Mouse (Mus musculus) adrenal gland, postnatal 25 days (tissue): ENCODE data around the gene Irf2. TPM values are rescaled to one million over a fixed set of nuclear protein-coding genes. Genes with fewer than 3 reads are reported as not detected.

ENCODE experiments used
- DNase-seq: peaks from one replicate; pipeline ENCODE4 v3.0.0; 2021; ENCODE audit warnings: mixed read lengths
- total RNA-seq: library from RNA; stranded (reverse); gene quantifications from 2 replicates; pipeline ENCODE4 v1.2.3, GENCODE M21; 2021

Irf2 gene
- total RNA-seq, 1 experiment from 2014 or later, result 72.7 TPM

DNA sequence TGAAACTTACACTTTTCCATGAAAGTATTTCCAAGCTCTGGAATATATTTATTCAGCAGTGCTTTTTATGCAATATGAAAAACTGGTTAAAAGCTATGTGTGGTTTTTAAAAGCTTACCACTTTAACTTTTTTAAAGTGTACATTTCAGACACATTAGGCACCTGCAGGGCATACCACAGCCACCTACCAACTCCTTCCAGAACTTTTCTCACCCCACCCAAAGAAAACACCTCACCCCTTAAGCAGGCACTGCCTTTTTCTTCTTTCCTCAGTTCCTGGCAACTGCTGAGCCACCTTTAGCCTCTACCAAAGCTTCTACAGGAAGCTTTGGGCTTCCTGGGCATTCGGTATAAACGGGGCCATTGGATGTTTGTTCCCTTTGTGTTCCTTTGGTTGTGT, 62.5 kb downstream of the Irf2 start:
- DNase-seq, result no peak

DNA sequence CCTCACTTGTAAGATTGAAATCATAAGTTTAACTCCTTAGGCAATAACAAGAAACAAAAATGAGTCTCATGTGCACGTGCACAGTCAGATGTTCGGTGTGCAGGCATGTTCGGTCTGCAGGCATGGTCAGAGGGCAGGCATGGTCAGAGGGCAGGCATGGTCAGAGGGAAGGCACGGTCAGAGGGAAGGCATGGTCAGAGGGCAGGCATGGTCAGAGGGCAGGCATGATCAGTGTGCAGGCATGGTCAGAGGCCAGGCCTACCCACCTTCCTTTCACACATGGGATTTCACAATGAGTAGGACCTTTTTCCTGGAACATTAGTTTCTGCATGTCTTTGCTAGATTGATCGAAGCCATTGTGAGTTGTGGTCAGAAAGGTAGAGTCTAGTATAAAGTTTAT, 65.2 kb downstream of the Irf2 start:
- DNase-seq, result no peak

GRCm38 (mm10) chr8:46811021-46811622, 71.6 kb downstream of the Irf2 start:
- peak; percentile 17 for DNase-seq

DNA sequence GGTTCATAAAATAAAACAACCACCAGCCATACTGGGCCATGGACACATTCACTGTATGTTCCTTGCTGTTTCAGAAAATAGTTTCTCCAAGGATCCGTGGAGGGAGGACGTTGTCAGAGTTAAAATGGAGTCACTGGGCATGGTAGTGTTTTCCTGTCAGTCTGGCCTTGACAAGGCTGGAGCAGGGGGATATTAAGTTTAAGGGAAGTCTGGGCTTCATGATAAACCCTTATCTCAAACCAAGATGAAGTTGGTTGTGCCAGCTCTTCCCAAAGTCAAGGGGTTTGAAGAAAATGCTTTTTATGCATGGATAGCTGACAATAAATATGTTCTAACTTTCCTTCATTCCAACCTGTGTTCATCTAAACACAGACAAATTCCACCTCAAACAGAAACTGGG, 72.4 kb downstream of the Irf2 start:
- DNase-seq, result no peak

DNA sequence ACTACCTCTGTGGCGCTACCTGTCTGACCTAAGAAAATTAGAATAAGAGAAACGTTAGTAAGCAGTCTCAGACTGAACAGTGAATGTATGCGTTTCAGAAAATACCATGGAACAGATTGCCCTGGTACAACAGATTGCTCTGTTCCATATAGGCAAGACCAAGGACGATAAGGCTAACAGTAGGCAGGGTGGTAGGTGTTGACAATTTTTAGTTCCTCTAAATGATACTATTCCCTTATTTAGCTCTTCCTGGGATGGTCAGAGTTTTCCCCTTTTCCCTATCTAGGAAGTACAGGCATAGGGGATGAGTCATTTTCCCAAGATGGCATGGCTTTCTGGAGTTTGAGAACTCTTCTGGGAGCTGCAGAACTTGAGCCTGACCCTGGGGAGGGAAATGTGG, 73.4 kb downstream of the Irf2 start:
- no peak for DNase-seq

- no peak for DNase-seq
Measured at GRCm38 (mm10) chr8:46818106-46818989, 78.8 kb downstream of the Irf2 start.

DNA sequence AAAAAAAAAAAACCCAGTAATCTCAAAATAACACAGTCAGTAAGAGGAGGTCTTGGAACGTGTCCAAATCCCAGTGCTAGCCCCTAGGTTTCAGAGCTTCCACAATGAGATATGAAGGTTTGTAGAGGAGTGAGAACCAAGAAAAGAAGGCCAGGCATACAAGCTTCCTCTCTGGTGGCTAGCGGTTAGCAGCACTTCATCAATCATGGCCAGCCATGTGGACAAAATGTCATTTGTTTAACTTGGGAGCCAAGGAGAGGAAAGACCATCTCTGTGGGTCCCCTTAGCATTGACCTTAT, 79.4 kb downstream of the Irf2 start:
- no peak for DNase-seq

DNA sequence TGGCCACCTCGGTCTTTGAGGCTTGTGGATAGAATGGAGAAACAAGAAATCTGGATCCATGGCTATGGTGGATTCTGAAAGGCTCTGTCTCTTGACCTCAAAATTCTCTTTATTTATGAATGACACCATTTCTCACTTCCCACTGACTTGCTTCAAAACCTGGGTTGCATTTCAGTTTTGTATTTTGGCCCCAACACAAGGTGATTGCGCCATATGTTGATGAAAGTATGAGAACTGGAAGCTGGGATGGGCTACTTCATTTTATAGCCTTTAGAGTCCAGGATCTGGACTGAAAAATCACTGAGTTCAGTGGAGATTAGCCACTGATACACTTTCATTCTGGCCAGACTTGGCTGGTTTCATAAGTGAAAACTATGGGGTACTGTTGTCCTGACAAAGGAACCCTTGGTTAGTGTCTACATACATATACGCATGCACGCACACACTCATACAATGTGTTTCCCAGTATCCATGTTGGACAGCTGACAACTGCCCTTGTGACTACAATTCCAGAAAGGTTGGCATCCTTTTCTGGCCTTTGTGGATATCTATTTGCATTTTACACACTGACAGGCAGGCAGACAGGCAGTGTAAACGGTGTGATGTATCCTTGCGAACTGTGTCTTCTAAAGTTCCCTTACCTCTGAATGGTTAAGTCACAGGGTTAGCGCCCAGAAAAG, 89.3 kb downstream of the Irf2 start:
- DNase-seq, result no peak

DNA sequence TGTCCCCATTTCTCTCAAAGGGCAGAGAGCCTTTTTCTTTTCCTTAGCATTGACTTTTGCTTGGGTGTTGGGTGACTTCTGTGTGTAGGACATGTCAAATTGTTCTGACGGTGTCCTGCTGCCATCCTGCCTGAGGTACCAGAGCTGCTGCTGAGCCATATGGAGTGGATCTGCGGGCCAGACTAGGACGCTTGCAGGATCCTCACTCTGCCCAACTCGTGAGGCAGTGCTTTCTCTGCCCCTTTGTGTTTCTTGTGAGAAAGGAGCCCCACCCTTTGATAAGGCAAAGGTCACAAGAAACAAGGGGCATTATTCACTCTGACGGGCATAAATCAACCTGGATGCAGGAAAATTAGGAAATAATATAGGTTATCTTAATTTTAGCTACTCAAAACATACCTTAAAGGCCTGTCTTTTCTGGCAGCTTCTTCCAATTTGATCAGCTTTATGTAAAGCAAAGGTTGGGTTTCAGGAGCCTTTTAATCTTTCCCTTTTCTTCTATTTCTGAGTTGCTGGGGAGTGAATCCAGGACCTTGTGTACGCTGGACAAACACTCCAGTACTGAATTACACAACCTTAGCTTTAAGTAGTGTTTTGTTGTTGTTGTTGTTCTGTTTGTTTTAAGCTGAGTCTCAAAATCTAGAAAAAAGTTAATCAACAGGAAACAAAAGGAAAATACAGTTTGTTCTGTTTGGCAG, 90.0 kb downstream of the Irf2 start:
- no peak for DNase-seq

DNA sequence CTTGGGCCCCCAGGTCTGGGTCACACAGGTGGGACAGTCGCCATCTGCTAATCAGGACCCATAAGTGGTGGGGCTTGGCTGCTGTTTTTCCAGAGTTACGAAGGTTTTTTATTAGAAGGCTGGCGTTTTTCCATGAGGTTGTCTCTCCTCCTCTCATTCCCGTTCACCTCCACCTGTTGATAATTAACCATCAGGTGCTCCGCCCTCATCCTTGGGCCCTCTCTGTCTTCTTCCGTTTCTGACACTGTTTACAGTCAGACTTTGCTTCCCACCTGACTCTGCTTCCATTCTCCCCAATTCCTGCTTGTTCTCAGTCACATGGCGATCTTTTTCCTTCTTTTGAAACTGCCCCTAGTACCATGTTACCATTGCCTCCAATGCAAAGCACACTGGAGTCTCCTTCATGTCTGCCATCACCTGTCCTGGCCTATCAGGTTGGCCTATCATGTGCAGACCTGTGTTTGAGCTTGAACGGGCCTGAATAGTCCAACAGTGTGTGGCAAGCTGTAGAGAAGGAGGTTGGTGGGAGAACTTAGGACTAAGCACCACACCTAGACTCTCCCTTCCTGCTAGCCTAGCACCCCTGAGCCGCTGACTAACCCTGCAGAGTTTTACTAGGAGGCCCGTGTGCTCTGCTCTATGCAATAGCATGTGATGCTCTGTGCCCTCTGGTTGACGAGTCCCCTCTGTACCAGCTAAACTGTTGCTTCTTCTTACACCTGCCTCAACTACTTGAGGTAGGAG, 90.8 kb downstream of the Irf2 start:
- DNase-seq, result no peak

- no peak for DNase-seq
Measured at GRCm38 (mm10) chr8:46831916-46832315, 92.4 kb downstream of the Irf2 start.

DNA sequence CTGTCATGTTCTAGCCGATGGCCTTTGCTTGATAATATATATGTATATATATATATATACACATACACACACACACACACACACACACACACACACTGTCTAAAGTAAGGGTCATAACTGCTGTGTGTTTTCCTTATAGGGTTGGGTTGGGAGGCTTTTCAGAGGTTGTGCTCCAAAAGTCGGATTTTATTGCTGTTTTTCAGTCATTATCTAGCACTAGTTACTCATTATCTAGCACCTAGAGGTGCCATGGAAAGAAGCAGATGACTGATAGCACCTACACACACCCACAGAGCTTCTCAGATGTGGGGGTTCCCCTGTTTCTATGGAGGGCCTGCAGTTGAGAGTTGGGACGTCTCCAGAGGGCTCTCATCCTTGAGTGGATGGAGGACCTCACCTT, 92.9 kb downstream of the Irf2 start:
- no peak for DNase-seq

DNA sequence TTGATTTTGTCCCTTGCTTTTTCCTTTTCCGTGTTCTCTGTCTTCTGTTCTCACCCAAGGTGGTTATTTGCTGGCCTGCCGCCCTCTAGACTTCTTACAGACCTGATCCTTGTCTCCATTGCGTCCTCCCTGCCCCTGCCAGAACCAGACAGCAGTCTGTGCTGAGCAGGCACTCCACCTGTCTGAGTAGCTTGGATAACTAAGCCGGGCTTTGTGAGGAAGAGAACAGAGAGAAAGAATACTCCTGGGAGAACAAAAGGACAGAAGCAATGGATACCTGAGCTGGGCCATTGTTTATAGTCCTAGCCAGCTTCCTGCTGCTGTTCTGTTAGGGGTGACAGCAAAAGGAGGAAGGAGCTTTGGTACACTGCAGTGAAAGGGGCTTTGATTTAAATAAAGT, 94.2 kb downstream of the Irf2 start:
- DNase-seq, result no peak

- DNase-seq, result no peak
Measured at GRCm38 (mm10) chr8:46834440-46834839, 94.9 kb downstream of the Irf2 start.

DNA sequence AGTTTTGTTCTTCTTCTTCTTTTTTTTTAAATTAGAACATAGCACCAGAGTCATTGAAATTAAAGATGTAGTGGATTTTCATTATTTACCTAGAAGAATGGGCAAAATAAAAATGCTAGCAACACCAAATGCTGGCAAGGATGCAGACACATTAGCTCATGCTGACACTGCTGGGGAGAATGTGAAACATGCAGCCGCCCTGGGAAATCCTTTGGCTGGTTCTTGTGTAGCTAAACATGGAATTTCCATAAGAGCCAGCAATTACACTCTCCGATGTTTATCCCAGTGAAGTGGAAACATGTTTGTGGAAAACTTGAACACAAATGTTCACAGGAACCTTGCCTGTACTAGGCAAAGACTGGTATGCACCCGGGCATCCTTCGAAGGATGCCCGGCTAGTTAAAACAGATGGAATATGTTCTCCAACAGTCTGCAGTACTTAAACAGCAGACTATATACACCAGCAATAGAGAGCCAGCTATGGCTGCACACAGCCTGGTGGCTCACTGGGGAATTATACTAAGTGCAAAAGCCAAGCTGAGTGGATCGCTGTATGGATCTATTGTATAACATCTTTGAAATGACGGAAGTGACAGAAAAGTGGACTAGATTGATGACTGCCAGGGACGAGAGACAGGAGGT, 96.6 kb downstream of the Irf2 start:
- no peak for DNase-seq

- DNase-seq, result no peak
Measured at GRCm38 (mm10) chr8:46836949-46837348, 97.4 kb downstream of the Irf2 start.

- DNase-seq, result no peak
Measured at GRCm38 (mm10) chr8:46838052-46838451, 98.5 kb downstream of the Irf2 start.

DNA sequence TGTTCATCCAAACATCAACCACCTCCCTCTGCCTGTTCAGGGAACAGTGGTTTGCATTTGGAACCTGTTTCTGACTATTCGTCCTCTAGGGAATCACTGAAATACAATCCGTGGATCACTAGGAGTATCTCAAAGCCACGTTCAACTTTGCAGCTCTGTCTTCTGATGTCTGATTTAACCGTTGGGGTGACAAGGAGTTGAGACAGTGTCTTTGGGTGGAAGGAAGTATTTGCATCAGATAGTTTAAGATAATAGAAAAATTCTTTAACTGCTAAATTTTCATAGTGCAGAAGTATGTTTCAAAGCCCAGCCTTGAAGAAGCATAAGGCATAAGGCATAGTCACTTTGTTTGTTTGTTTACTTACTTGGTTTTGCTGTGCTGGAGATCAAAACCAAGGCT, 100.9 kb downstream of the Irf2 start:
- DNase-seq, result no peak

DNA sequence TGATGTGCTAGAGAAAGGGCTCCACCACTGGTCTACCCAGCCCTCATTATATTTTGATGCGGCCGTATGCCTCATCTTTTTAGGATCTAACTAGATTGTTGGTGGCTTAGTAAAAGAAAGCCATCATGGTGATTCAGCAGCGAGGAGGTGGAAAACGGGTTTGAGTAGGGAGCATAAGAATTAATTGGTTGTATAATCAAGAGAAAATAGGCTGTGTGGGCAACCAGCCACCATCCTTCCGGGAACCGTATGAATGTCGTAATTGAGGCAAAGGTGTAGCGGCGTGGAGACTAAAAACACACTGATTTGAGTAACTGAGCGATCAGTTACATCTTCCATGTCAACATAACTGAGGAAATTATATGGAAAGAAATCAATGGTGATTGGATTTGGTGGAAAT, 101.3 kb downstream of the Irf2 start:
- no peak for DNase-seq

DNA sequence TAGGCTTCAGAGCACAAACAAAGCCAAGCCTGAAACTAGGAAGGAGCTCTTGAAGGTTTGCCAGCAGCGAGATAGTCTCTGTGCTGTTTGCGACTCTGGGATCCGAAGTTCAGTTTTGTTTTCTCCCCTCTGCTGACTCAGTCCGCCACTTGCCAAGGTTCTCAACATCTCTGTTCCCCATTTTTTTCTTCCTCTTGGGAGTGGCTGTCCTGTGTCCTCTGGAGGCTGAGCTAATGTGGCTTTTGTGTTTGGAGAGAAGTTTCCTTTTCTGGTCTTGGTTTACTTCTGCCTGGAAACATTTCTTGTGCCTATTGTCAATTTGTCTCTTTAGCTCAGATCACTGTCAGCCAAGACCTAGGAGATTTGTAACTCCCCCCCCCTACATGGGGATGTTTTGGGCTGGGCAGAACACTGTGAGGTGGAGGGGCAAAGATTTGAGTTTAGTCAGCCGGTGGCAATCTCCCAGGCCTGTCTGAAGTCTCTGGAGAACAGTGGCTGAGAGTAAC, 103.2 kb downstream of the Irf2 start:
- peak; percentile 63 for DNase-seq

DNA sequence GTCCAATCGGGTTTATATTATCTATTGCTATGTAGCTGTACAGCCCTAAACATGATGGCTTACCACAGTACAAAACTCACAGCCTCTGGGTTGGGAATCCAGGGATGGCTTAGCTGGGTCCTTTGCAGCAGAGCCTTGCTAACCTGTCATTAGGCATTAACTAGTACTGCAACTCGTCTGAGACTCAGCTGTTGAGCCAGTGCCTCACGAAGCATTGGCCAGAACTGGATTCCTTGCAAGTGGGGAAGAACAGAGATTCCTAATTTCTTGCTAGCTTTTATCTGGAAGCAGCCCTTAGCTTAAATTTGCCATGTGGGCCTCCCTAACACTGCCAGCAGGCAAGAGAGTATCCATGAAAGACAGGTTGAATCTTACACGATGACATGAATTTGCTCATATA, 104.3 kb downstream of the Irf2 start:
- DNase-seq, result no peak
